In the genomic region with DNA sequence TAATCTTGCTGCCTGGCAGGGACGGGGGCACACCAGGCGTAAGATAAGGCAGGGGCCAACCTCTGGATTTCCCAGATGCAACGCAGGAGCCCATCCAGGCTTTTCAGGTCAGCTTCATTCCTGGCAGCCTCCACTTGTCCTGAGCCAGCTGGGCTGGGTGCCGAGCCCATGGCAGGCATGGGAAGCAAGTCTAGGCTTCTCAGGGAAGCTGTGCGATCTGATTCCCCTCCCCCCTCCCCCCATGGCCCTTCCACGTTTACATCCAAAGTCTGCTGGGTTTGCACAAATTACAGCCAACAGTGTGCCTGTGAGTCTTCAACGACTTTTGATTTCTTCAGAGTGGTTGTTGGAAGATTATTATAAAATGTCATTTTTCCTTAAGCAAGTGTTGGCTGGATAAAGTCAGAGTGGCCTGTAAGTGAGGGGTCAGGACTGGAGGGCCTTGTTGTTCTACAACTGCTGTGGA, we compare ENCODE assay signal across 13 mouse cellular contexts. TPM values are rescaled to one million over a fixed set of nuclear protein-coding genes. Genes with fewer than 3 reads are reported as not detected.
DNase-seq lines count a peak whose midpoint lies in the region; ATAC-seq lines count a peak whose summit lies in the region.
"Had no signal": no experiment of that assay in that cellular context is flagged by ENCODE, and none has a peak within 500 bp of the region (broad histone marks: within the 10 kb centered on the region; RNA-seq: fewer than 3 reads in every experiment).

No protein-coding gene starts in this region.

- H3K9me3 ChIP-seq in kidney, embryonic 14.5 days (ENCODE audit: control insufficient read depth, low read length) = no peaks in the 10 kb centered on the region
- H3K9me3 ChIP-seq in intestine, embryonic 15.5 days = no peaks in the 10 kb centered on the region
- H3K9me3 ChIP-seq: forebrain, embryonic 13.5 days; limb, embryonic 13.5 days had no signal

- WGBS in kidney, embryonic 14.5 days = 85% methylated on average over 7 of the region's 7 CpGs
- 60% methylated on average over 7 of the region's 7 CpGs for WGBS in intestine, embryonic 15.5 days

- ATAC-seq in kidney, embryonic 14.5 days (ENCODE audit: low FRiP score, low TSS enrichment) = no peak
- ATAC-seq in intestine, embryonic 15.5 days = no peak
- ATAC-seq: forebrain, embryonic 13.5 days; inflammation-experienced regulatory T-cells, adult 6 months had no signal

- H3K9ac ChIP-seq in kidney, embryonic 14.5 days (ENCODE audit: low read depth, low read length) = no peak overlapping the region
- no peak overlapping the region for H3K9ac ChIP-seq in intestine, embryonic 15.5 days
- H3K9ac ChIP-seq: forebrain, embryonic 13.5 days; limb, embryonic 13.5 days had no signal

- H3K4me3 ChIP-seq in kidney, embryonic 14.5 days (ENCODE audit: low read length) = no peak overlapping the region
- no peak overlapping the region for H3K4me3 ChIP-seq in brown adipose tissue, adult 24 weeks (ENCODE audit: insufficient read depth, low read depth, low read length)
- H3K4me3 ChIP-seq in intestine, embryonic 15.5 days (replicated peaks) = no peak overlapping the region
- H3K4me3 ChIP-seq: forebrain, embryonic 13.5 days; limb, embryonic 13.5 days had no signal

- no peaks in the 10 kb centered on the region for H3K27me3 ChIP-seq in kidney, embryonic 14.5 days (ENCODE audit: control insufficient read depth, insufficient read depth, low read length)
- no peaks in the 10 kb centered on the region for H3K27me3 ChIP-seq in intestine, embryonic 15.5 days (replicated peaks)
- H3K27me3 ChIP-seq: forebrain, embryonic 13.5 days; limb, embryonic 13.5 days had no signal

- peak; percentile 59 for DNase-seq in kidney, adult 18-20 months
- peak; percentile 75 for DNase-seq in gastrocnemius, postnatal 25 days
- DNase-seq in lung, postnatal 10 days = peak; percentile 41
- DNase-seq in yolk sac, embryonic 10.5 days (ENCODE audit: low spot score) = no peak
- DNase-seq: cerebellum, adult 8-10 months; thymus, postnatal 25 days had no signal

- H3K27ac ChIP-seq in kidney, embryonic 14.5 days (ENCODE audit: low read depth, low read length) = no peak overlapping the region
- 0 out of 2 replicates have a peak overlapping the region, but pooled peaks have one; percentile 20 for H3K27ac ChIP-seq in brown adipose tissue, adult 24 weeks (replicated peaks; ENCODE audit: low read depth, low read length)
- no peak overlapping the region for H3K27ac ChIP-seq in intestine, embryonic 15.5 days
- H3K27ac ChIP-seq: forebrain, embryonic 13.5 days; limb, embryonic 13.5 days had no signal

- no peaks in the 10 kb centered on the region for H3K4me1 ChIP-seq in kidney, embryonic 14.5 days (ENCODE audit: control insufficient read depth, insufficient read depth, low read length)
- peaks cover 13% of the 10 kb centered on the region for H3K4me1 ChIP-seq in brown adipose tissue, adult 24 weeks (ENCODE audit: control insufficient read depth, insufficient read depth, insufficient read length, low read length)
- 0 out of 2 replicates have a peak, but pooled peaks cover 4% of the 10 kb centered on the region for H3K4me1 ChIP-seq in intestine, embryonic 15.5 days (replicated peaks)
- H3K4me1 ChIP-seq: forebrain, embryonic 13.5 days; limb, embryonic 13.5 days had no signal

- no peak overlapping the region for H3K4me2 ChIP-seq in kidney, embryonic 14.5 days (replicated peaks; ENCODE audit: low read depth, low read length)
- no peak overlapping the region for H3K4me2 ChIP-seq in intestine, embryonic 15.5 days (replicated peaks)
- H3K4me2 ChIP-seq: forebrain, embryonic 13.5 days; limb, embryonic 13.5 days had no signal

- no peaks in the 10 kb centered on the region; the same call in 1 of the 2 replicates for H3K36me3 ChIP-seq in kidney, embryonic 14.5 days (ENCODE audit: control insufficient read depth, insufficient read depth, low read length)
- no peaks in the 10 kb centered on the region for H3K36me3 ChIP-seq in intestine, embryonic 15.5 days
- H3K36me3 ChIP-seq: limb, embryonic 13.5 days had no signal

RNA-seq across cellular contexts. Expression of gene Gas6, which starts 13.2 kb away (rescaled TPM):
- 12.0 and 18.7 TPM in 2 replicates for polyA plus RNA-seq in kidney, embryonic 14.5 days (2014; fragmentation: Nextera tagmentation; extraction: Ambion mirVana)
- 29.5 and 31.0 TPM in 2 replicates for polyA plus RNA-seq in brown adipose tissue, adult 24 weeks (2012; ENCODE audit: insufficient read depth, insufficient read length, missing spikeins)
- 10 to 100 TPM; 66.3 to 67.5 TPM for total RNA-seq in gastrocnemius, postnatal 25 days (2021)
- polyA plus RNA-seq in intestine, embryonic 15.5 days (2015; fragmentation: Nextera tagmentation; extraction: Ambion mirVana) = 50.9 and 57.8 TPM in 2 replicates
- polyA plus RNA-seq: inflammation-experienced regulatory T-cells, adult 6 months had no signal

RNA-seq across cellular contexts. Expression of gene Tmem255b, which starts 46.1 kb away (rescaled TPM):
- 0.57 TPM in 1 of 2 replicates, not detected in the other for polyA plus RNA-seq in kidney, embryonic 14.5 days (2014; fragmentation: Nextera tagmentation; extraction: Ambion mirVana)
- 1.4 and 1.7 TPM in 2 replicates for polyA plus RNA-seq in brown adipose tissue, adult 24 weeks (2012; ENCODE audit: insufficient read depth, insufficient read length, missing spikeins)
- 1 to 10 TPM; 3.5 to 3.9 TPM for total RNA-seq in gastrocnemius, postnatal 25 days (2021)
- polyA plus RNA-seq in intestine, embryonic 15.5 days (2015; fragmentation: Nextera tagmentation; extraction: Ambion mirVana) = 2.2 and 2.7 TPM in 2 replicates
- total RNA-seq: megakaryocyte progenitor cell, adult 5-6 weeks had no signal
- polyA plus RNA-seq: forebrain, embryonic 13.5 days; inflammation-experienced regulatory T-cells, adult 6 months had no signal
